Mouse (Mus musculus) lung, postnatal 0 days (tissue): ENCODE results near the gene Aph1a. TPM values are rescaled to one million over a fixed set of nuclear protein-coding genes. Genes with fewer than 3 reads are reported as not detected.

Experiments
- ATAC-seq: fragments of 200-750 bp; cut with Nextera tagmentation; 2 replicates; pipeline ENCODE4 v1.8.0; 2017; ENCODE audit warnings: moderate library complexity
- DNase-seq: peaks from one replicate; pipeline ENCODE4 v3.0.0-alpha.2; 2016; ENCODE audit warnings: low spot score
- H3K27ac ChIP-seq: fragments of 300-500 bp; sonication (generic); 2 replicates; pipeline ENCODE4 v1.5.1; 2014; ENCODE audit warnings: antibody characterized with exemption, mild to moderate bottlenecking, low read length, mixed read lengths
- H3K27me3 ChIP-seq: fragments of 300-500 bp; sonication (generic); replicated peaks from 2 replicates; pipeline ENCODE4 v1.6.1; 2014; ENCODE audit warnings: low read length, mixed read lengths; ENCODE audit not compliant: insufficient read depth
- H3K36me3 ChIP-seq: fragments of 300-500 bp; sonication (generic); 2 replicates; pipeline ENCODE4 v1.6.1; 2014; ENCODE audit warnings: low read length, mixed read lengths; ENCODE audit not compliant: insufficient read depth
- H3K4me1 ChIP-seq: fragments of 300-500 bp; sonication (generic); 2 replicates; pipeline ENCODE4 v1.6.1; 2014; ENCODE audit warnings: antibody characterized with exemption, low read depth, low read length, mixed read lengths; ENCODE audit not compliant: insufficient read depth
- H3K4me2 ChIP-seq: fragments of 300-500 bp; sonication (generic); replicated peaks from 2 replicates; pipeline ENCODE4 v1.6.1; 2014; ENCODE audit warnings: low read depth, mild to moderate bottlenecking, low read length, moderate library complexity, mixed read lengths
- H3K4me3 ChIP-seq: fragments of 300-500 bp; sonication (generic); 2 replicates; pipeline ENCODE4 v1.5.1; 2014; ENCODE audit warnings: low read depth, low read length
- H3K9ac ChIP-seq: fragments of 300-500 bp; sonication (generic); replicated peaks from 2 replicates; pipeline ENCODE4 v1.6.1; 2014; ENCODE audit warnings: low read depth, mild to moderate bottlenecking
- H3K9me3 ChIP-seq: fragments of 300-500 bp; sonication (generic); 2 replicates; pipeline ENCODE4 v1.6.1; 2016; ENCODE audit warnings: low read length, mixed read lengths
- CTCF ChIP-seq: IDR thresholded peaks from 2 replicates; pipeline ENCODE4 v1.5.1; 2016; ENCODE audit warnings: antibody characterized with exemption, mild to moderate bottlenecking
- EP300 ChIP-seq: IDR thresholded peaks from 2 replicates; pipeline ENCODE4 v1.6.1; 2016; ENCODE audit warnings: antibody characterized with exemption, mild to moderate bottlenecking, control low read depth
- WGBS: fragments of 180-500 bp; shearing (Covaris S2); extraction: QIAGEN DNeasy Blood & Tissue Kit; methylation state at CpG from one replicate; pipeline ENCODE4 v1.1.7; 2014; 5-methylcytosine and 5-hydroxymethylcytosine counted together
- polyA plus RNA-seq: library from polyadenylated mRNA; unstranded; fragments of >200 nt; fragmentation: Nextera tagmentation; extraction: Ambion mirVana; gene quantifications from 2 replicates; pipeline ENCODE4 v1.2.1, GENCODE M21; 2015

Aph1a gene
- polyA plus RNA-seq, 1 experiment from 2014 or later: 48.6 TPM

DNA sequence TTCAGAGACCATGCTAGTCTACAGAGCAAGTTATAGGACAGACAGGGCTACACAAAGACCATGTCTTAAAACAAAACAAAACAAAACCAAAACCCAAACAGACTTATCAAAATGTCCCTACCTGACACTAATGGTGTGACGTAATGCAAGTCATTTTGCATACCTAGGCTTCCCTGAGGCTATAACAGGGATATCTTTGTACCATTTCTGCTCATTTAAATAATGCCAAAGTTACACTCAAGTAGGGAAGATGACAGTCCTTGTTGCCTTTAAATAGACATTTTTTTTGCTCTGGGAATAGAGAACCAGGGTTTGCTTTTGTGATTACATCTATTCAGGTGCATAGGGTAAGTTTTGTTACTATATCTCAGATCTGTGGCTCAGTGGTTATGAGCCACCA, 37.7 kb downstream of the Aph1a start:
- 81% methylated on average over 1 of the region's 1 CpGs for WGBS
- H3K27ac ChIP-seq: no peak overlapping the region
- no peaks in the 10 kb centered on the region for H3K27me3 ChIP-seq
- H3K9ac ChIP-seq: no peak overlapping the region
- ATAC-seq (no peak), DNase-seq (no peak)
- H3K9me3 ChIP-seq: no peaks in the 10 kb centered on the region
- H3K4me3 ChIP-seq: no peak overlapping the region
- no peak for TF ChIP-seq EP300
- TF ChIP-seq CTCF: no peak
- H3K4me1 ChIP-seq: no peaks in the 10 kb centered on the region
- H3K36me3 ChIP-seq: peaks cover 14% of the 10 kb centered on the region; the same call in 1 of the 2 replicates
- no peak overlapping the region for H3K4me2 ChIP-seq

DNA sequence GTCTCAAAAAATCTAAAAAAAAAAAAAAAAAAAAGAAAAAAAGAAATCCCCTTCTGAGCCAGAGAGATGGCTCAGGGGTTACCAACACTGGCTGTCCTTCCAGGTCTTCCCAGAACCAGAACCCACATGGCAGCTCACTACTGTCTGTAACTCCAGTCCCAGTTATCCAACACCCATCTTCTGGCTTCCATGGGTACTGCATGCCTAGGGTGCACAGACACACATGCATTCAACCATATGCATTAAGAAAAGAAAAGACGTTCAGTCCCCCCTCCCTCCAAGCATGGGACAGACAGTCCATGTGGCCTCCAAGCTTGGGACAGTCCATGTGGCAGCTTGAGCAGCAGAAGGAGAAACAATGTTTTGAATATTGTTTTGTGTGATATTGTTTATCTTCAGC, 38.4 kb downstream of the Aph1a start:
- no peak overlapping the region for H3K27ac ChIP-seq
- DNase-seq (no peak), ATAC-seq (no peak)
- H3K9me3 ChIP-seq: no peaks in the 10 kb centered on the region
- H3K36me3 ChIP-seq: peaks cover 15% of the 10 kb centered on the region; the same call in 1 of the 2 replicates
- no peaks in the 10 kb centered on the region for H3K27me3 ChIP-seq
- H3K4me1 ChIP-seq: no peaks in the 10 kb centered on the region
- WGBS: 61% methylated on average over 1 of the region's 1 CpGs
- TF ChIP-seq CTCF (peak; percentile 36), EP300 (no peak)
- no peak overlapping the region for H3K4me3 ChIP-seq
- no peak overlapping the region for H3K9ac ChIP-seq
- H3K4me2 ChIP-seq: no peak overlapping the region

DNA sequence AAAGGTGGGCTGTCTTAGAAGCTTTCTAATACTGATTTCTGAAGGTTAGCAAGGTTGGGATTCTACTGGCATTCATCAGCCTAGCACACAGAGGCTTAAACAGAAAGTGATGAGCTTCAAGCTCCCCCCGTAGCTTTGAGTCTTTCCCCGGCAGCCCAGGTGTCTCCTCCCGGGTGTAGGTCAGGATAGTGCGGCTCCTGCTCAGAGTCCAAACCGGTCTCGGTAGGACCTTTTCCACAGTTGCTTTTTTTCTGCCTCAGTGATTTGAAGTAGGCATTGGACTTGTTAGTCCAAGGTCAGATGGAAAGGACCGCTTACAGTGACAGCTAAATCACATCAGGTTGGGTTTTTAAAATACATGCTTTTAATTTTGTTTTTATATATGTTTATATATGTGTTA, 38.8 kb downstream of the Aph1a start:
- DNase-seq (no peak), ATAC-seq (no peak)
- no peaks in the 10 kb centered on the region for H3K4me1 ChIP-seq
- H3K36me3 ChIP-seq: peaks cover 19% of the 10 kb centered on the region; the same call in 1 of the 2 replicates
- H3K9me3 ChIP-seq: no peaks in the 10 kb centered on the region
- no peak overlapping the region for H3K4me3 ChIP-seq
- no peak for TF ChIP-seq EP300
- WGBS: 85% methylated on average over 7 of the region's 7 CpGs
- H3K27ac ChIP-seq: no peak overlapping the region
- H3K4me2 ChIP-seq: no peak overlapping the region
- no peak overlapping the region for H3K9ac ChIP-seq
- H3K27me3 ChIP-seq: no peaks in the 10 kb centered on the region

DNA sequence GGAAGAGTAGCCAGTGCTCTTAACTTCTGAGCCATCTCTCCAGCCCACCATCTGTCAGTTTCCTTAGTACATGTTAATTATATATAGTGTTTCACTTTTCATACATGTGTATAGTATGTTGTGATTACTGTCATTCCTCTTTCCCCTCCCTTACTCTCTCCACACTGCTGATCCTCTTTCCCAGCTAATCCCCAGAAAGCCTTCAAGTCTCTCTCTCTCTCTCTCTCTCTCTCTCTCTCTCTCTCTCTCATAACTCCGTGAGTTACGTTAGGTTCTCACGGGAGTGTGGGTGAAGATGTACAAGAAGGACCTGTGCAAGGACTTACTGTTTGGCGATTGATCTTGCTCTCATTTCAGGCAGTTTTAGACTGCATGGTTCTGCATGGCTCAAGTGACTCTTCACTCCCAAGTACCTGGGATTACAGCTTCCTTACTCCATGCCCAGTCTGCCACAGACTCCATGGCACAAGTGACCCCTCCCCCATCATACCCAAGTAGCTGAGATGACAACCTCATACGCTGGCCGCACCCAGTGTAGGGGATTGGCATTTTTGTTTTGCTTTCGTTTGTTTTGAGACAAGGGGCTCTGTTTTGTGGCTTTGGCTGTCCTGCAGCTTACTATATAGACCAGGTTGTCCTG, 39.5 kb downstream of the Aph1a start:
- no peak overlapping the region for H3K9ac ChIP-seq
- no peak overlapping the region for H3K27ac ChIP-seq
- H3K4me1 ChIP-seq: no peaks in the 10 kb centered on the region
- H3K36me3 ChIP-seq: peaks cover 20% of the 10 kb centered on the region; the same call in 1 of the 2 replicates
- H3K4me2 ChIP-seq: no peak overlapping the region
- H3K9me3 ChIP-seq: no peaks in the 10 kb centered on the region
- no peaks in the 10 kb centered on the region for H3K27me3 ChIP-seq
- TF ChIP-seq CTCF (no peak), EP300 (no peak)
- no peak overlapping the region for H3K4me3 ChIP-seq
- 72% methylated on average over 7 of the region's 7 CpGs for WGBS
- ATAC-seq (no peak), DNase-seq (peak; percentile 75)

- no peak overlapping the region for H3K4me2 ChIP-seq
- ATAC-seq (no peak), DNase-seq (no peak)
- no peaks in the 10 kb centered on the region for H3K27me3 ChIP-seq
- no peak overlapping the region for H3K9ac ChIP-seq
- peaks cover 27% of the 10 kb centered on the region; the same call in 1 of the 2 replicates for H3K36me3 ChIP-seq
- H3K4me1 ChIP-seq: no peaks in the 10 kb centered on the region
- H3K27ac ChIP-seq: no peak overlapping the region
- H3K9me3 ChIP-seq: no peaks in the 10 kb centered on the region
- TF ChIP-seq CTCF: no peak
- TF ChIP-seq EP300: no peak
- no peak overlapping the region for H3K4me3 ChIP-seq
- WGBS: 81% methylated on average over 1 of the region's 1 CpGs
Observed at GRCm38 (mm10) chr3:95934448-95934847, 40.7 kb downstream of the Aph1a start.

GRCm38 (mm10) chr3:95938217-95938616, 44.4 kb downstream of the Aph1a start:
- Histone ChIP-seq H3K9ac (no peak overlapping the region), H3K36me3 (peaks cover 39% of the 10 kb centered on the region; the same call in 1 of the 2 replicates), H3K4me1 (no peaks in the 10 kb centered on the region), H3K9me3 (no peaks in the 10 kb centered on the region), H3K27me3 (no peaks in the 10 kb centered on the region), H3K27ac (no peak overlapping the region), H3K4me3 (no peak overlapping the region), H3K4me2 (no peak overlapping the region)
- 95% methylated on average over 8 of the region's 8 CpGs for WGBS
- no peak for ATAC-seq
- DNase-seq: no peak
- TF ChIP-seq CTCF (no peak), EP300 (no peak)

DNA sequence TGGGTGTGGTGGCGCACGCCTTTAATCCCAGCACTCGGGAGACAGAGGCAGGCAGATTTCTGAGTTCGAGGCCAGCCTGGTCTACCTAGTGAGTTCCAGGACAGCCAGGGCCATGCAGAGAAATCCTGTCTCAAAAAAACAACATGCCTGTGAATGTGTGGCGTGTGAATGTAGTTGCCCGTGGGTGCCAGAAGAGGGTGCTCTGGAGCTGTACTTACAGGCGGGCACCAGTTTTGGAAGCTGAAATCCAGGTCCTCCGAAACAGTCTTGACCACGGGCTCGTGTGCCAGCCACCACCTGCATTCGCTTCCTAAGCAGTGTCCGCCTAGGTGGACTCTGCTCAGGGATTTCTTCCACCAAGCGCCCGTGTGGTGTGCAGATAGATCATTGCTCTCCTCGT, 45.1 kb downstream of the Aph1a start:
- 95% methylated on average over 15 of the region's 15 CpGs for WGBS
- no peak overlapping the region for H3K4me3 ChIP-seq

More for the DNA sequence above, 45.1 kb downstream of the Aph1a start:
- Histone ChIP-seq H3K4me1 (no peaks in the 10 kb centered on the region), H3K27me3 (no peaks in the 10 kb centered on the region), H3K27ac (no peak overlapping the region), H3K9me3 (no peaks in the 10 kb centered on the region), H3K4me2 (no peak overlapping the region), H3K9ac (no peak overlapping the region), H3K36me3 (peaks cover 33% of the 10 kb centered on the region; the same call in 1 of the 2 replicates)
- DNase-seq: peak; percentile 34
- no peak for ATAC-seq
- TF ChIP-seq CTCF: peak; percentile 63
- no peak for TF ChIP-seq EP300
